Mouse (Mus musculus): ENCODE data around the gene Crym.

Crym gene

DNA sequence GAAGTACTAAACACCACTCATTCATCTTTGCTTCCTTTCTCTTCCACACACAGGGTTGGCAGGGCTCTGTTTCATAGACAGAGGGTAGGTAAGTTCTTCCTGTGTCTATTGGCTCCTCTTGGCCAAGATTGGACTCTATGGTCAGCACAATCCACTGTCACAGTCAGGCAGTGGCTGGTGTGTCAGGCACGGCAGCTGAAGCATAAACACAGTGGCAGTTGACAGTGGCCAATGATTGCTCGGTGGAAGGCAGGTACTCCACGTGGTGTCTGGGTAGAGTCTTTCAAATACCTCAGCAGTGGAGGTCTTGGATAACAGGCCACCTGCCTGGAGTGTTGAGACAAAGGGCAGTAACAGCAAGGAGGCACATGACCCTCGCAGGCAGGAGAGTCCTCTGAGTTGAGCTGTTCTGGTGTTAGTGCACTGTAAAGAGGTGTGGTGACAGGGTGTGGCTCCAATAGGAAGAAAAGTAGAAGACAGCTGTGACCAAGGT is 43.7 kb downstream of the Crym start:
- no peak for DNase-seq

GRCm38 (mm10) chr7:120157575-120158061 is 44.3 kb downstream of the Crym start:
- DNase-seq, result no peak

GRCm38 (mm10) chr7:120156841-120157409 is 45.0 kb downstream of the Crym start:
- no peak for DNase-seq

DNA sequence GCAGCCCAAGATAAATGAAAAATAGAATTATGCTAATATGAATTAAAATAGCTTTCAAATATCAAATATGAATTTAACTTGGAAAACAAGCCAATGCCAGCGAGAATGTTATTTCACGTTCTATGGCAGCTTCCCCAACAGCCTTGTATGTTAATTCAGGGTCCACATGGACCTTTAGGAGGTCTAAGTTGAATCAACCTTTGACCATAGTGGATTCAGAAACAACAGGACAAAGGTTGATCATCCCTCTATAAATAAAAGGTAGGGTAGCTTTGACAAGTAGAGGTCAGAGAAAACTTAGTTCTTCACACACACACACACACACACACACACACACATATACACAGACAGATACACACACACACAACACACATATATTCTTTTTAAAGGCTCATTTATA is 51.0 kb downstream of the Crym start:
- DNase-seq, result no peak

GRCm38 (mm10) chr7:120150257-120150656 is 51.7 kb downstream of the Crym start:
- no peak for DNase-seq

GRCm38 (mm10) chr7:120145191-120145590 is 56.7 kb downstream of the Crym start, which contains the start of gene Zp2:
TSS of gene Zp2 (minus strand) at chr7:120145291.
- DNase-seq, result no peak

- DNase-seq, result no peak
Observed at GRCm38 (mm10) chr7:120142743-120143142, 59.2 kb downstream of the Crym start.

Data from liver (tissue).